Mouse (Mus musculus) intestine, embryonic 16.5 days (tissue): ENCODE data around the gene Btnl1. TPM values are rescaled to one million over a fixed set of nuclear protein-coding genes. Genes with fewer than 3 reads are reported as not detected.

Source experiments
- ATAC-seq: fragments of 200-750 bp; cut with Nextera tagmentation; 2 replicates; pipeline ENCODE4 v1.8.0; 2017; ENCODE audit warnings: moderate TSS enrichment, moderate library complexity
- H3K27ac ChIP-seq: fragments of 300-500 bp; sonication (generic); 2 replicates; pipeline ENCODE4 v1.5.1; 2014; ENCODE audit warnings: mild to moderate bottlenecking, low read length
- H3K27me3 ChIP-seq: fragments of 300-500 bp; sonication (generic); replicated peaks from 2 replicates; pipeline ENCODE4 v1.6.1; 2014; ENCODE audit warnings: low read length, control low read depth, mixed read lengths; ENCODE audit not compliant: control insufficient read depth, insufficient read depth
- H3K36me3 ChIP-seq: fragments of 300-500 bp; sonication (generic); 2 replicates; pipeline ENCODE4 v1.6.1; 2014; ENCODE audit warnings: low read length, control low read depth; ENCODE audit not compliant: control insufficient read depth, insufficient read depth
- H3K4me1 ChIP-seq: fragments of 300-500 bp; sonication (generic); 2 replicates; pipeline ENCODE4 v1.6.1; 2014; ENCODE audit warnings: low read length, control low read depth, mixed read lengths; ENCODE audit not compliant: control insufficient read depth, insufficient read depth
- H3K4me2 ChIP-seq: fragments of 300-500 bp; sonication (generic); 2 replicates; pipeline ENCODE4 v1.6.1; 2014; ENCODE audit warnings: low read depth, low read length, control low read depth
- H3K4me3 ChIP-seq: fragments of 300-500 bp; sonication (generic); 2 replicates; pipeline ENCODE4 v1.5.1; 2014; ENCODE audit warnings: mild to moderate bottlenecking, low read length
- H3K9ac ChIP-seq: fragments of 300-500 bp; sonication (generic); 2 replicates; pipeline ENCODE4 v1.6.1; 2014; ENCODE audit warnings: low read depth, low read length
- H3K9me3 ChIP-seq: fragments of 300-500 bp; sonication (generic); 2 replicates; pipeline ENCODE4 v1.6.1; 2016; ENCODE audit warnings: low read length, control low read depth; ENCODE audit not compliant: control insufficient read depth
- WGBS: fragments of 180-500 bp; shearing (Covaris S2); extraction: QIAGEN DNeasy Blood & Tissue Kit; methylation state at CpG from one replicate; pipeline ENCODE4 v1.1.7; 2014; 5-methylcytosine and 5-hydroxymethylcytosine counted together
- polyA plus RNA-seq: library from polyadenylated mRNA; unstranded; fragments of >200 nt; fragmentation: Nextera tagmentation; extraction: Ambion mirVana; gene quantifications from 2 replicates; pipeline ENCODE4 v1.2.1, GENCODE M21; 2015

The Btnl1 gene
- polyA plus RNA-seq, 1 experiment from 2014 or later: 30.2 TPM

- ATAC-seq: peak; percentile 89
Measured at GRCm38 (mm10) chr17:34354539-34354938, 22.4 kb upstream of the Btnl1 start, which contains the start of gene Btnl2. Btnl2 (plus strand) TSS chr17:34354822.

GRCm38 (mm10) chr17:34354940-34355339, 22.0 kb upstream of the Btnl1 start:
- whole genome bisulfite sequencing: 96% methylated on average over 1 of the region's 1 CpGs

More at GRCm38 (mm10) chr17:34354539-34354938, 22.4 kb upstream of the Btnl1 start, which contains the start of gene Btnl2:
- peak within 1 kb of the TSS; percentile 61 for H3K27ac ChIP-seq
- no peaks in the 10 kb centered on the region for H3K36me3 ChIP-seq
- no peak within 1 kb of the TSS for H3K4me3 ChIP-seq
- no peaks in the 10 kb centered on the region for H3K4me1 ChIP-seq
- WGBS: 78% methylated on average over 5 of the region's 5 CpGs
- no peak within 1 kb of the TSS for H3K9ac ChIP-seq
- H3K27me3 ChIP-seq: no peaks in the 10 kb centered on the region; the same call in none of the 2 replicates
- H3K4me2 ChIP-seq: peak within 1 kb of the TSS; percentile 25; the same call in 1 of the 2 replicates
- no peaks in the 10 kb centered on the region for H3K9me3 ChIP-seq

GRCm38 (mm10) chr17:34362954-34363546, 13.9 kb upstream of the Btnl1 start:
- no peaks in the 10 kb centered on the region for H3K4me1 ChIP-seq
- no peak overlapping the region for H3K4me3 ChIP-seq
- H3K27ac ChIP-seq: no peak overlapping the region
- H3K27me3 ChIP-seq: no peaks in the 10 kb centered on the region
- H3K9ac ChIP-seq: no peak overlapping the region
- 82% methylated on average over 15 of the region's 15 CpGs for WGBS
- no peaks in the 10 kb centered on the region for H3K36me3 ChIP-seq
- no peak overlapping the region for H3K4me2 ChIP-seq
- no peak for ATAC-seq
- no peaks in the 10 kb centered on the region for H3K9me3 ChIP-seq

More at GRCm38 (mm10) chr17:34354940-34355339, 22.0 kb upstream of the Btnl1 start:
- peak; percentile 63 for ATAC-seq
- Histone ChIP-seq H3K27ac (peak overlapping the region; percentile 61), H3K9me3 (no peaks in the 10 kb centered on the region), H3K9ac (no peak overlapping the region), H3K36me3 (no peaks in the 10 kb centered on the region), H3K4me1 (no peaks in the 10 kb centered on the region), H3K4me2 (peak overlapping the region; percentile 25; the same call in 1 of the 2 replicates), H3K27me3 (no peaks in the 10 kb centered on the region; the same call in 1 of the 2 replicates), H3K4me3 (no peak overlapping the region)

GRCm38 (mm10) chr17:34363676-34364310, 13.1 kb upstream of the Btnl1 start:
- no peak overlapping the region for H3K4me3 ChIP-seq
- H3K4me2 ChIP-seq: no peak overlapping the region
- ATAC-seq: no peak
- H3K36me3 ChIP-seq: no peaks in the 10 kb centered on the region
- no peak overlapping the region for H3K27ac ChIP-seq
- H3K9me3 ChIP-seq: no peaks in the 10 kb centered on the region
- H3K9ac ChIP-seq: no peak overlapping the region
- H3K4me1 ChIP-seq: no peaks in the 10 kb centered on the region
- 86% methylated on average over 3 of the region's 3 CpGs for WGBS
- H3K27me3 ChIP-seq: no peaks in the 10 kb centered on the region

DNA sequence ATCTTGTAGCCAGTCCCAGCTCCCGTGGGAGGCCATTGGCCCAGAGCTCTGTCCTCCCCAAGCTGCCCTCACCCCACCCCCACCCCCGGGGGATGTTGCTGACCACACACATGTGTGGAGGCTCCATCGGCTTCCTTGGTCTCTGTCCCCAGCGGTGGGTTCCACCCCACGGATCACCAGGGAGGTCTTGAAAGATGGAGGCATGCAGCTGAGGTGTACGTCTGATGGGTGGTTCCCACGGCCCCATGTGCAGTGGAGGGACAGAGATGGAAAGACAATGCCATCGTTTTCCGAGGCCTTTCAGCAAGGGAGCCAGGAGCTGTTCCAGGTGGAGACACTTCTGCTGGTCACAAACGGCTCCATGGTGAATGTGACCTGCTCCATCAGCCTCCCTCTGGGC, 11.9 kb upstream of the Btnl1 start:
- no peak overlapping the region for H3K4me2 ChIP-seq
- no peak overlapping the region for H3K9ac ChIP-seq
- no peak overlapping the region for H3K27ac ChIP-seq
- no peaks in the 10 kb centered on the region for H3K4me1 ChIP-seq
- H3K4me3 ChIP-seq: no peak overlapping the region
- 77% methylated on average over 10 of the region's 10 CpGs for WGBS
- H3K36me3 ChIP-seq: no peaks in the 10 kb centered on the region
- no peaks in the 10 kb centered on the region for H3K9me3 ChIP-seq
- no peak for ATAC-seq
- no peaks in the 10 kb centered on the region for H3K27me3 ChIP-seq

GRCm38 (mm10) chr17:34370563-34370962, 6.4 kb upstream of the Btnl1 start:
- WGBS: 39% methylated on average over 4 of the region's 4 CpGs
- Histone ChIP-seq H3K4me2 (no peak overlapping the region), H3K4me3 (no peak overlapping the region), H3K36me3 (no peaks in the 10 kb centered on the region), H3K27ac (no peak overlapping the region; the same call in 1 of the 2 replicates), H3K9me3 (no peaks in the 10 kb centered on the region), H3K4me1 (0 out of 2 replicates have a peak, but pooled peaks cover 2% of the 10 kb centered on the region), H3K9ac (no peak overlapping the region), H3K27me3 (no peaks in the 10 kb centered on the region)
- ATAC-seq: peak; percentile 87

GRCm38 (mm10) chr17:34373055-34373709, 3.8 kb upstream of the Btnl1 start:
- 0 out of 2 replicates have a peak, but pooled peaks cover 2% of the 10 kb centered on the region for H3K4me1 ChIP-seq
- no peaks in the 10 kb centered on the region for H3K36me3 ChIP-seq
- H3K4me3 ChIP-seq: no peak overlapping the region
- H3K4me2 ChIP-seq: peak overlapping the region; percentile 10; the same call in 1 of the 2 replicates
- peak; percentile 63 for ATAC-seq
- no peaks in the 10 kb centered on the region for H3K9me3 ChIP-seq
- 57% methylated on average over 6 of the region's 6 CpGs for WGBS
- peak overlapping the region; percentile 58 for H3K27ac ChIP-seq
- no peaks in the 10 kb centered on the region for H3K27me3 ChIP-seq
- no peak overlapping the region for H3K9ac ChIP-seq

- 0 out of 2 replicates have a peak overlapping the region, but pooled peaks have one; percentile 58 for H3K9ac ChIP-seq
- H3K36me3 ChIP-seq: no peaks in the 10 kb centered on the region
- no peak for ATAC-seq
- H3K27ac ChIP-seq: no peak overlapping the region; the same call in 1 of the 2 replicates
- H3K4me3 ChIP-seq: peak overlapping the region; percentile 42
- WGBS: 52% methylated on average over 6 of the region's 6 CpGs
- no peaks in the 10 kb centered on the region for H3K27me3 ChIP-seq
- no peaks in the 10 kb centered on the region for H3K9me3 ChIP-seq
- no peaks in the 10 kb centered on the region for H3K4me1 ChIP-seq
- H3K4me2 ChIP-seq: peak overlapping the region; percentile 35
Measured at GRCm38 (mm10) chr17:34377450-34378209, 698 bp downstream of the Btnl1 start.
